Mouse (Mus musculus) MEL (cell line): ENCODE results near the gene Trim56. TPM values are rescaled to one million over a fixed set of nuclear protein-coding genes. Genes with fewer than 3 reads are reported as not detected.
A peak's percentile ranks its signal among the peaks of the same experiment; 100 is the strongest.

Source experiments
- DNase-seq: peaks from one replicate; pipeline ENCODE4 v3.0.0; 2011; ENCODE audit warnings: low read depth, low spot score
- H3K27ac ChIP-seq: 2 replicates; pipeline ENCODE4 v1.5.1; 2012; ENCODE audit warnings: low read depth, mild to moderate bottlenecking, control low read depth, low read length, moderate library complexity; ENCODE audit not compliant: control insufficient read depth
- H3K27me3 ChIP-seq, 2 experiments: fragments of 150-350 bp in 1 of 2; sonication (generic) in 1 of 2; 2 replicates each; pipeline ENCODE4 v1.6.1; 2012; ENCODE audit warnings: low read length in 2 of 2, mild to moderate bottlenecking in 2 of 2, improper control_type of control experiment in 1 of 2, moderate library complexity in 1 of 2; ENCODE audit not compliant: insufficient read depth in 2 of 2, control insufficient read depth in 1 of 2
- H3K36me3 ChIP-seq, 2 experiments: 2 replicates each; pipeline ENCODE4 v1.6.1; 2012 to 2014; ENCODE audit warnings: low read length in 2 of 2, improper control_type of control experiment in 1 of 2, inconsistent platforms in 1 of 2, mild to moderate bottlenecking in 1 of 2; ENCODE audit not compliant: insufficient read depth in 2 of 2, control insufficient read depth in 1 of 2
- H3K4me1 ChIP-seq, 2 experiments: fragments of 150-350 bp in 1 of 2; sonication (generic) in 1 of 2; 2 replicates each; pipeline ENCODE4 v1.6.1; 2012; ENCODE audit warnings: low read length in 2 of 2, improper control_type of control experiment in 1 of 2, mild to moderate bottlenecking in 1 of 2; ENCODE audit not compliant: insufficient read depth in 2 of 2, control insufficient read depth in 1 of 2
- H3K4me3 ChIP-seq, 2 experiments: fragments of 150-350 bp in 1 of 2; sonication (generic) in 1 of 2; 2 replicates each; pipeline ENCODE4 v1.5.1; 2012; ENCODE audit warnings: low read depth in 2 of 2, low read length in 2 of 2, mild to moderate bottlenecking in 2 of 2, moderate library complexity in 2 of 2, control low read depth in 1 of 2, improper control_type of control experiment in 1 of 2; ENCODE audit not compliant: control insufficient read depth in 1 of 2, insufficient read depth in 1 of 2
- H3K79me2 ChIP-seq: 2 replicates; pipeline ENCODE4 v1.6.1; 2012; ENCODE audit warnings: mild to moderate bottlenecking, low read length, moderate library complexity; ENCODE audit not compliant: control insufficient read depth, poor library complexity, insufficient read depth
- H3K9ac ChIP-seq: 2 replicates; pipeline ENCODE4 v1.6.1; 2012; ENCODE audit warnings: low read depth, mild to moderate bottlenecking, control low read depth, low read length, moderate library complexity; ENCODE audit not compliant: control insufficient read depth, poor library complexity, severe bottlenecking
- H3K9me3 ChIP-seq: fragments of 150-350 bp; sonication (generic); replicated peaks from 2 replicates; pipeline ENCODE4 v1.6.1; 2012; ENCODE audit warnings: mild to moderate bottlenecking, low read length, improper control_type of control experiment, moderate library complexity; ENCODE audit not compliant: insufficient read depth
- CTCF ChIP-seq, 3 experiments: IDR thresholded peaks in 2 of 3; conservative IDR thresholded peaks in 1 of 3; 2 replicates each; pipeline ENCODE4 v1.5.1; 2011 to 2012; ENCODE audit warnings: low read length in 3 of 3, low read depth in 2 of 3, mild to moderate bottlenecking in 2 of 3, improper control_type of control experiment in 1 of 3, inconsistent platforms in 1 of 3, mixed read lengths in 1 of 3, moderate library complexity in 1 of 3; ENCODE audit not compliant: control insufficient read depth in 1 of 3, insufficient read depth in 1 of 3, poor library complexity in 1 of 3, severe bottlenecking in 1 of 3
- E2F4 ChIP-seq: IDR thresholded peaks from 2 replicates; pipeline ENCODE4 v1.6.1; 2011; ENCODE audit warnings: low read depth, low read length, improper control_type of control experiment, borderline replicate concordance
- ELF1 ChIP-seq: IDR thresholded peaks from 2 replicates; pipeline ENCODE4 v1.6.1; 2014; ENCODE audit warnings: low read depth, mild to moderate bottlenecking, inconsistent platforms, low read length, improper control_type of control experiment, moderate library complexity
- GATA1 ChIP-seq: IDR thresholded peaks from 2 replicates; pipeline ENCODE4 v1.6.1; 2011; ENCODE audit warnings: low read depth, low read length, improper control_type of control experiment
- MAX ChIP-seq: IDR thresholded peaks from 2 replicates; pipeline ENCODE4 v1.6.1; 2011; ENCODE audit warnings: low read length, improper control_type of control experiment
- MEF2A ChIP-seq: IDR thresholded peaks from 2 replicates; pipeline ENCODE4 v1.6.1; 2014; ENCODE audit warnings: low read depth, mild to moderate bottlenecking, inconsistent platforms, low read length, improper control_type of control experiment; ENCODE audit not compliant: poor library complexity, insufficient replicate concordance, severe bottlenecking; ENCODE audit errors: extremely low read depth
- MXI1 ChIP-seq: IDR thresholded peaks from 2 replicates; pipeline ENCODE4 v1.6.1; 2011; ENCODE audit warnings: mild to moderate bottlenecking, low read depth, low read length, improper control_type of control experiment
- NELFE ChIP-seq: IDR thresholded peaks from 2 replicates; pipeline ENCODE4 v1.6.1; 2011; ENCODE audit warnings: low read depth, low read length, improper control_type of control experiment
- POLR2AphosphoS5 ChIP-seq: IDR thresholded peaks from 2 replicates; pipeline ENCODE4 v1.6.1; 2012; ENCODE audit warnings: low read depth, borderline replicate concordance, mild to moderate bottlenecking, inconsistent platforms, low read length, moderate library complexity, mixed read lengths
- RAD21 ChIP-seq: IDR thresholded peaks from 2 replicates; pipeline ENCODE4 v1.6.1; 2011; ENCODE audit warnings: mild to moderate bottlenecking, low read depth, low read length, improper control_type of control experiment
- SIN3A ChIP-seq: IDR thresholded peaks from 2 replicates; pipeline ENCODE4 v1.6.1; 2012; ENCODE audit warnings: low read length, improper control_type of control experiment, inconsistent platforms
- TBP ChIP-seq: IDR thresholded peaks from 2 replicates; pipeline ENCODE4 v1.8.0; 2011; ENCODE audit warnings: low read depth, low read length, improper control_type of control experiment
- USF1 ChIP-seq: IDR thresholded peaks from 2 replicates; pipeline ENCODE4 v1.6.1; 2014; ENCODE audit warnings: low read depth, mild to moderate bottlenecking, inconsistent platforms, low read length, improper control_type of control experiment, moderate library complexity
- USF2 ChIP-seq, 2 experiments: IDR thresholded peaks; 2 replicates each; pipeline ENCODE4 v1.6.1; 2011 to 2012; ENCODE audit warnings: improper control_type of control experiment in 2 of 2, low read length in 2 of 2, borderline replicate concordance in 1 of 2, inconsistent platforms in 1 of 2, low read depth in 1 of 2, mild to moderate bottlenecking in 1 of 2; ENCODE audit not compliant: insufficient read depth in 1 of 2
- ZC3H11A ChIP-seq: IDR thresholded peaks from 2 replicates; pipeline ENCODE4 v1.6.1; 2012; ENCODE audit warnings: low read depth, mild to moderate bottlenecking, inconsistent platforms, low read length, improper control_type of control experiment
- ZKSCAN1 ChIP-seq: IDR thresholded peaks from 2 replicates; pipeline ENCODE4 v1.6.1; 2012; ENCODE audit warnings: low read depth, mild to moderate bottlenecking, inconsistent platforms, low read length, improper control_type of control experiment, moderate library complexity
- polyA plus RNA-seq, 2 experiments: library from polyadenylated mRNA; stranded (reverse) in 1 of 2; unstranded in 1 of 2; fragments of >175 nt in 1 of 2; fragments of >200 nt in 1 of 2; gene quantifications; 2 replicates each; pipeline versions ENCODE4 v1.2.1 to v1.2.4; 2012; ENCODE audit warnings: low replicate concordance in 2 of 2, low read depth in 1 of 2; ENCODE audit not compliant: insufficient read length in 2 of 2, insufficient read depth in 1 of 2, missing spikeins in 1 of 2
- total RNA-seq: library from RNA; depleted of rRNA; stranded (reverse); fragments of 300-350 nt; gene quantifications from 2 replicates; pipeline ENCODE4 v1.2.3, GENCODE M21; 2012

Trim56 gene
- total and polyA plus RNA-seq, 3 experiments: 21.8 to 75.8 (median 22.8) TPM

DNA sequence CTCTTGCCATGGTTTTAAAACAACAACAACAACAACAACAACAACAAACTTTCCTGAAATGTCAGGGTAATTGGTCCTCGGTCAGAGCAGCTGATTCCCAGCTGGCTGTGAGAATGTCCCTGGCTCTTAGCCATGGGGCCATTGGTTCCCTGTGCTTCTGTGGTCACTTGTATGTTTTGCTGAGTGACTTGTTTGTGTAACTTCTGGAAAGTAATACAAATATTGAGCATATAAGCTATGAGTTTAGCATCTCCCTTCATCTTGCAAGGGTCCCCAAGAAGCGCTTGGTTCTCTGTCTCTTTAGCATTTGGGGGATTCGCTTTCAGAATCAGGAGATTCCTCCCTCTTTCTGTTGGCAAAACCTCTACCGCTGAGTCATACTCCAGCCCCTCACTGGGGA is 9.6 kb downstream of the Trim56 start:
- Histone ChIP-seq H3K36me3 (peaks cover 0 to 10% of the 10 kb centered on the region in 2 experiments; a peak in 3 of 4 replicates), H3K27ac (no peak overlapping the region)
- DNase-seq: no peak
- TF ChIP-seq SIN3A: 0 out of 2 replicates have a peak, but pooled peaks have one; percentile 2
- TF ChIP-seq GATA1: no peak
- no peak for TF ChIP-seq E2F4
- TF ChIP-seq, all 39 proteins: peak for 1
- Histone ChIP-seq H3K9me3 (no peaks in the 10 kb centered on the region), H3K9ac (no peak overlapping the region), H3K27me3 (no peaks in the 10 kb centered on the region), H3K4me1 (peaks cover 6 to 20% of the 10 kb centered on the region in 2 experiments; a peak in 3 of 4 replicates), H3K79me2 (peaks cover 6% of the 10 kb centered on the region), H3K4me3 (no peak overlapping the region)

GRCm38 (mm10) chr5:137103969-137104368 is 12.0 kb downstream of the Trim56 start:
- Histone ChIP-seq H3K9me3 (no peaks in the 10 kb centered on the region), H3K4me1 (peaks cover 11 to 36% of the 10 kb centered on the region in 2 experiments; a peak in 3 of 4 replicates), H3K79me2 (peaks cover 11% of the 10 kb centered on the region), H3K27me3 (no peaks in the 10 kb centered on the region), H3K27ac (peak overlapping the region; percentile 96), H3K4me3 (no peak overlapping the region), H3K9ac (peak overlapping the region; percentile 85), H3K36me3 (peaks cover 0 to 25% of the 10 kb centered on the region in 2 experiments; a peak in 2 of 4 replicates)
- TF ChIP-seq MAX (no peak), TBP (no peak), SIN3A (peak; percentile 10; the same call in 1 of the 2 replicates), USF2 (IDR thresholded peaks at IDR 0.05; ENCODE audit: borderline replicate concordance in 1 of 2, insufficient read depth in 1 of 2, low read depth in 1 of 2, low read length in 2 of 2) (no peak), RAD21 (no peak; the same call in 1 of the 2 replicates), MEF2A (no peak), ZKSCAN1 (no peak), ZC3H11A (no peak), USF1 (no peak), CTCF (IDR thresholded peaks at IDR 0.05 in 2 of 3, conservative IDR thresholded peaks at IDR 0.05 in 1 of 3; ENCODE audit: control insufficient read depth in 1 of 3, insufficient read depth in 1 of 3, low read depth in 2 of 3, low read length in 3 of 3, poor library complexity in 1 of 3, severe bottlenecking in 1 of 3) (peak; percentile 33 to 57 (median 46); a peak in 5 of 6 replicates), POLR2AphosphoS5 (no peak), NELFE (no peak), MXI1 (no peak), ELF1 (no peak)
- peak; percentile 67 for DNase-seq
